Mouse (Mus musculus) CD8-positive naive resting alpha-beta T cell, adult 2 months (primary cell): Measurements from ENCODE around the gene Phxr2.
"Not testable (repeated sequence)": the region's sequence is repeated elsewhere in the genome, so short reads cannot be mapped to it uniquely, and the experiment has no call there.

ENCODE experiments used
- DNase-seq, 2 experiments: peaks; one replicate each; pipeline ENCODE4 v3.0.0; 2022; ENCODE audit warnings: low read depth in 2 of 2, low spot score in 2 of 2

Gene Phxr2

DNA sequence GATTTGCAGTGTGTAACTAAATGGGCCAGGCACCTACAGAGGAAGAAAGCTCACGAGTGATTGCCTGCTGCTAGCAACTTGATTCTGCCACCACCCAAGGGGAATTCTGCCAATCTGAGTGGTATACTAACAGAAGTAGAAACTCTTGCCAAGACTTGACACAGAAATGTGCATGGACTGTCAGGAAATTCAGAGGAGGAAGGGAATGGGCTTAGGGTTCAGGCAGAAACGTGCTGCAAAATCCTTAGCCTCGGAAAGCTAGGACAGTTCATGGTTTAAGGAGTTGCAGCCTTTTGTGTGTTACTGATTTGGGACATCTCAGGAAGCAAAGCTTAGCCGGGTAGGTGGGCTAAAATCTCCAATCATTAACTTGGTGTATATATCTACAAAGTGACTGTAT, at the start of gene Phxr2:
Gene Phxr2, minus strand, starts transcription at position 101 of the 400 bp plus-strand sequence.
- DNase-seq, result no peak

DNA sequence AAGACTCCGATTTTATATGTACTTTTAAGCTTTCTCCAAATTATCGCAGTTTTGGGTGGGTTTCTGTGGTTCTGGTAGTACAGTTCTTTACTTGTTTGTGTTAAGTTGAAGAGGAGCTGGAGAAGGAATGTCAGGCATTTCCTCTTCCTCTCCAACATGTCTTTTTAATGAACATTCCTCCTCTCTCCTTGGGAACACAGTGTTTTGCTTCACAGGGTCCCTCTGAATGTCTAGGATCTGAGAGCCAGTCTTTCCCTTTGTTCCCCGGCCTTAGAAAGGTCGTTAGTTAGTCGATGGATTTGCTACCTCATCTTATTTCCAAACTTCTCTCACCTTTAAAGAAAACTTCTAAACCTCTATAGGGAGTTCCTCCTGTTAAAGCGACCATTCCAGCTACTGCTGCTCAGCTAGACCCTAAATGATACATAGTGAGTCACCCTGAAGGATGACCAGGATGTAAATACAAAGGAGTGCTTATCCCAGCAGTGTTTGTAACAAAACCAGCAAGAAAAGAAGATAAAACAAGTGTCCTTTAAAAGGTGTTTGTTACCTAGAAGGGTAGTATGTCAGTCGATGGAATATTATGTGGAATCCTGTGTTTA, 46.9 kb upstream of the Phxr2 start:
- DNase-seq, result no peak

DNA sequence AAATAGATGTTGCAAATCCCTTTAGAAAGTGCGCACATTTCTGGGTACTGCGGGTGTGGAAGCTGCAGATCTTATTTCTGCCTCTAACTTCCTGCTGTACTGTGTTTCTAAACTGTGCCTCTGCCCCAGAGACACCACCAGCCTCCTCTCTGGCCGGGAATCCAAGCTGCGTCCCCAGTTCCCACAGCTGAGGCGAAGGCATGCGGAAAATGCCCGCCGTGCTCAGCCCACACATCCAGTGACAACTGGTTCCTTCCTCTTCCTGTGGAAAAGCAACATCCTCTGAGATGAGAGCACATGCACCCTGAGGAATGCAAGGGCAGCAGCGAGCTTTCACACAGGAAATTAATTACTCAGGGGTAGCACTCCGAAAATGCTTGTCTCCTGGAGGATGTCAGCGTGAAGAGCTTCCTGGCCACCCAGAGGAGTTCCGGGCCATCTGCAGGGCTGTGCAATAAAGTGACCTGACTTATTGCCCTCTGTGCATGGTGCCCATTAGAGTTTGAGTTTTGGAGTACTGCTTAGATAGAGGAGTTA, 45.9 kb upstream of the Phxr2 start:
- DNase-seq, result no peak

DNA sequence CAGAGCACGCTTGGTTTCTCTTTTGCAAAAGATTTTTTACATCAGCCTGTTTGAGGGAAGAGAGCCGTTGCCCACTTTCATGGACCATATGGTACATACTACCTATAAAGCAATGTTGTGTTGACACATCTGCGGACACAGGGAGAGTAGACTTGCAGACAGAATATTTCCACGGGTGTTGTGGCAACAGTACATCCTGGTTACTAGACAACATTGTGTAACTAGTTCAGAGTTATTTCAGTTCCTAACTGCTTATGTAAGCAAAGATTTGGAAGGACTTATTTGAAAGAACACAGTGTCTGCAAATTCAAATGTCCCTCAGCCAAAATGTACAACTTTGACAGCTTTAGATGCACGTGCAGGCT, 43.6 kb upstream of the Phxr2 start:
- DNase-seq, result no peak

DNA sequence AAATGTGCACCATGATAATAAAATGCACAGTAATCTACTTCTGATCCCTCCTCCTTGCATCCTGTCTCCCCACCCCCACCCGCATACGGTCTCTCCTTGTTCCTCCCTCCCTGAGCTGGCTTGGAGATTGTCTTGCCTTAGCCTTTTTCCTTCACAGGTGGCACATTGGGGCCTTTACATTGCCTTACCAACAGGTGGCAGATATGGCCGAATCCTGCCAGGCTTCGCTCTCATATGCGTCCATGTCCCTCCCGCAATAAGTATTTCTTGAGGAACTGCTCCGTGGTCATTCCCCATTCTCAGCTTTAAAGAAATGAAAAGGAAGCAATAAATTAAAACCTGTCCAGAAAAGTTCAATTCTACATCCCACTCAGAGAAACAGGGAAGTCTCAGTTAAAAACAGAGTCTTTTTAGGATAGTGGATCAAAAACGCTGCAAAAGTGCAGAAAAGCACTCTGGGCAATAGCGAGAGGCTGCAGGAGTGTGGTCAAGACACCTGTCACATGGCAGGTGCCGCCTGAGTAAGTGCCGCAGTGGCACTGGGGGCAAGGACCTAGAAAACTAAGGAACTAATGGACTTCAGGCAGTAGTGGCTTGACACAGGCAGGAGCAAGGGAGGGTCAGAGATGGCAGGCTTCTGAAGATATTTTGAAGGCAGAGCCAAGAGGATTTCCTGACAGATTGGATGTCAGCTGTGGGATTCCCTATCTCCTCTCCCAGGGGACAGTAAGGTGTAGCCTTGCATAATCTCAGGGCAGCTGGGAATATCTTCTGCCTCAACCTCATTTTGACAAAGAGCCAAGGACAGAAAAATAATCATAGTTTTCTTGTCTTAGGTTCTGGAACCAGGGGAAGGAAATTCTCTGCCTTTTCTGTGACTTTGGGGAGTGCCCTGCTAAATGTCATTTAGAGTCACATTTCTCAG, 43.0 kb upstream of the Phxr2 start:
- no peak for DNase-seq

DNA sequence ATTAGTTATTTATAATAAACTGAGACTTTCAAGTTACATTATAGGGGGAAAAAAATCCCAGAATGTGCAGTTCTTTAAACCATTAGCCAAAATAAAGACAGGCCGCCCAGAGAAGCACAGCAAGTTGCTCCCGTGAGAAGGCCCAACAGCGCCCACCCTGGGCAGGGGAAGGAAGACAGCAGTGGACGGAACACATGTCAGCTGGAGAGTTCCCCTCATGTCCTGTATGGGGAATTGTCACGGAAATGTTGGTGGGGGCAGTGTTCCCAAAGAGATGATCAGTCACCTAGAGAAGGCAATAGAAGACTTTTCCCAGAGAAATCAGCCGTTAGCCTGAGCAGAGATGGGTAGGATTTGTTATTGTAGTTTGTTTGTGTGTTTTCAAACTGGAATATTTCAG, 42.3 kb upstream of the Phxr2 start:
- DNase-seq, result no peak

DNA sequence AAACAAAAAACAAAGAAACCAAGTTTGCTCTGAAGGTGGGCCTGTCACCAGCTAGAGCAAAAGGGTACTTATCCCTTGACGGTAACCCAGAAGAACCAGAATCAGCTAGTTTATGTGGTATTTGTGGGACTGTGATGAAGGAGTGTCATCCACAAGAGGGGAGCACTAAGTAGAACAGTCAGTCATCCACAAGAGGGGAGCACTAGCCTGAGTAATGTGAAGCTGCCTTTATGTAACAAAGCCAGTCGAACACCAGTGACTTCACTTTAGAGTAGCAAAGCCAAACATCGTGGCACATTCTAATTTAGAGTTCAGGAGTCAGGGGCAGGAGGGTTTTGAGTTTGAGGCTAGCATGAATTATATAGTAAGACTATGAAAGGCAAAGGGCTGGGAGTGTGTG, 40.3 kb upstream of the Phxr2 start:
- no peak for DNase-seq

DNA sequence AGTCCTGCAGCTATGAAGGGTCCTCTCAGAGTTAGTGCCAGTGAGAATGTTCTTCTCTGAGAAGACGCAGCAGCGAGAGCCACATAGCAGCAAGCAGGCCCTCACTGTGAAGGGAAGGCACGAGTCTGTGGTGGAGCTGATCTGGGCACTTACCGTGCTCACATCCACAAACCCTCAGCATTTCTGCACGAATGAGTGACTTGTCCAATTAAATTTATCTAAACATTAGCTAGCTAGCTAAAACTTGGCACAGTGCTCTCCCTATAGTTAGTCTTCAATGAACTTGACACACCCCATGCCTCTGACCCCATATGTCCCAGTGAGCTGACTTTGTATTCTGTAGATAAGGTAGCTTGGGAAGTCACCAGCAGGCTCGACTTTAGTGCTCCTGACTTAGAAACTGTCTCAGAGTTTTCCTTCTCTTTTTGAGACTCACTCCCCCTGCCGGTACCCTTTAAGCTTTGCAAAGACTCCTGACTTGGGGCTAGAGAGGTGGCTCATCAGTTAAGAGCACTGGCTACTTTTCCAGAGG, 39.7 kb upstream of the Phxr2 start:
- no peak for DNase-seq

DNA sequence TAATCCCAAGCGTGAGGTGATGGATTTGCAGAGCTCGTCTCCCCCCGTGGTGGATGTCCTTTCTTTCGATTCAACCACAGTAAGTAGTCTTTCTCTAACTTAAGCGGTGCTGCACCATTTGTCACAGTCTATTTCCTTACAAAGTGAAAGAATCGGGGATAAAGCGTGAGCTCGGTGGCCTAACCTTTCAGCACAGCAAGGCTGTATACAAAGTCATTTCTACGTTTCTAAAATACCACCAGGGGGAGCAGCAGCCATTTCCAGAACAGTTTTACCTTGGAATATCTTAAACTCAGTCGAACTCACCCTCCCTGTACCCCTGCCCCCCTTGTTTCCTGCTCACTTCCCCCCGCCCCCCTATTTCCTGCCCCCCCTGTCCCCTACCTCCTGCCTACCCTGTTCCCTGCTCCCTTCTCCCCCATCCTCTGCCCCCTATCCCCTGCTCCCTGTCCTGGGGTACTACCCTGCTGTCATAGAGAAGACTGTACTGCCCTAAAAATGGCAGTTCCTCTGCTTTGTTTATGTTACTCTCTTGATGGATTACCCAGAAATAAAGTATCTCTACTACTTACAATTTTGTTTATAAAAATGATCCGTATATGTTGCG, 38.8 kb upstream of the Phxr2 start:
- DNase-seq, result peak in 1 of 2 experiments; percentile 35

DNA sequence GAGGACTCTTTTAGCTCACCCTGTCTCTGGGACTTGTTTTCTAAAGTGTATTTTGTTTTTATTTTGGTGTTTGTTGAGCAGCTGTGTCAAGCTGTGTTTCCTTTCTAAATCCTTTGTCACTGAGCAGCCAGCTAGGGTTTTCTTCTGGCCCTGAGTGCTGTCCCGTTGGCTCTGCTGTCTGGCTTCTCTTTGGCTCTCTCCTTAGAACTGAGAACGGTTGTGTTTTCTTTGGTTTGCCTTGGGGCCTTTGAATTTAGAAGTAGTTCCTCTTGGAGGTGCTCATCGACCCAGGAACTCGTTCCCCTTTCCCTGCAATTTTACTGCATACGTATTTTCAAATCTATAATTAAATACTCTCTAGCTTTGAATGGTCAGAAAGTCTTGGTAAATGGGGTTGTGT, 36.9 kb upstream of the Phxr2 start:
- DNase-seq, result no peak

DNA sequence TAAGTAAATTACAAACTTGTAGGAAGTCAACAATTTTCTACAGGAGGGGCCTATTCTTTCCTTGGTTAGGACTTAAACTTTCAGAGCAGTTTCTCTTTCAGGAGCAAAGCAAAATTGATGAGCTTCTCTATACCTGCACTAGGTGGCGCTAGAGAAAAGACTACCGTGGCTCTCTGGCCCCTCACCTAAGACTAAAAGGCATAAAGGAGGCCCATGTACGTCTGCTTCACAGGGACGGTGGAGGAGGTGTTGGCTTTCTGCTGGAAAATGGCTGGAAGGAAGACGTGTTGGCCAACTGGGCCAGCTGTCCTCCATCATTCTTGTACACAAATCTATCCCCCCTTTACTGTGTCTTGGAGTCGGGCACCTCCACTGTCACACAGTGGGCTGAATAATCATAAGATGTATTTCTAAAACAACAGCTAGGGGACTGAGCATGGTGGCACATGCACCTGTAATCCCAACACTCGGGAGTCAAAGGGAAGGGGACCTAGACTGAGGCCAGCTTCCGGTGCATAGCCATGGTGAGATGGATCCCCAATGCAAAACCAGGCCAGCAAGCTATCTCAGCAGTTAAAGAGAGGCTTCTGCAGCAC, 36.0 kb upstream of the Phxr2 start:
- peak; percentile 26 to 44 for DNase-seq

DNA sequence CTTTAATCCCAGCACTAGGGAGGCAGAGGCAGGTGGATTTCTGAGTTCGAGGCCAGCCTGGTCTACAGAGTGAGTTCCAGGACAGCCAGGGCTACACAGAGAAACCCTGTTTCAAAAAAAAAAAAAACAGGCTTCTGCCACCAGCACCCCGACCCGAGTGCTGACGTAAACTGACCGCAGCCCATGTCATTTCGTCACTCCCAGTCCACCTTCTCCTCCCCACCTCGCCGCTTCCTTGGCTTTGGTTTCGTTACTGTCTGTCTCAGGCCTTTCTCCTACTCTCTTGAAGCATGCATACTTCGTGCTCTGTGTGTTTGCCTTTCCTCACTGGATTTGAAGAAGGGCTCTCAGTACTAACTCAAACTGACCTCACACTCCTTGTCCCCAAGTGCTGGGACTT, 31.6 kb upstream of the Phxr2 start:
- DNase-seq, result not testable (repeated sequence)

DNA sequence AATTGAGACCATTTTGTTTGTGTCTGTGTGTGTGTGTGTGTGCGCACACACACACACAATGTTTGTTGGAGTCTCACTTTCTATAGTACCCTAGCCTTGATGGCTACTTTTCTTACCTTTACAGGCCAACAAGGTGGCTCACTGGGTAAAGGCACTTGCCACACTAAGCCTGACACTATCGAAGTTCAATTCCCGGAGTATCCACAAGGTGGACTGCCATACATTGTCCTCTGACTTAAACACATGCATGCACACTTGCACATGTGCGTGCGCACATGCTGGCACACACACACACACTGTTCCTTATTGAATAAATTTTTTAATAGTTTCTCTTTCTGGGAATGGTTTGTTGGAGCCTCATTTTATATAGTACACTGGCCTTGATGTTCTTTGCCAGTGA, 30.7 kb upstream of the Phxr2 start:
- no peak for DNase-seq

DNA sequence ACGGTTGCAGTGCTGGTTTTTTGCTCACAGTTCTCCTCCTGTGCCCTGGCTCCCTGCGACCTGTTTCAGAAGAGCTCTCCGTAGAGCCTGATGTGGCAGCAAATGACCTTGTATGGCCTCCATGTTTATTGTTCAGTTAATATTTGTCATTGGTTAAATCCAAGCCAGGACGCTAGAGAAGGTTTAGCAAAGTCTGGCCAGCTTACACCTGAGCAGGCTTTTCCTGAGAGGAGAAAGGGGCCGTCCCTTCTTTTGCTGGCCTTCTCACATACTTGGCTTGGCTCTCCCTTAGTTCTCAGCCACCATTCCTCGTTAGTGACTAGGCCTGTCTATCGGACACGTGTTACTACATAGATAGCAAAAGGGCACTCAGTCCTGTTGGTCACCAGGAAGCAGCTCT, 28.5 kb upstream of the Phxr2 start:
- DNase-seq, result no peak

DNA sequence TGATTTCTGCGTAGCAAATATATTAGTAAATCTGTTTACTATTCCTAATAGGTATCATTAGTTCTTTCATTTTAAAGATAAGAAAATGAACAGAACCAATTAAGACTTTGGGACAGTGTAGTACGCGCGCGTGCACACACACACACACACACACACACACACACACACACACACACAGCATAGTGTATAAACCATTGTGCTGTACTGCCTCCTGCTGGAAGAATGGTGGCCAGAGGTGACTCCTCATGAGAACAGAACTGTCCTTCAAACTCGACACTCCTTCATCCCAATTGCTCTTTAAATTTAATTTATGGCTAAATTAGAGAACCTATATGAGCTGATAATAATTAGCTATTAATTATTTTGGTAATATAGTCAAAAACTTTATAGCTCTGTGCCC, 25.9 kb upstream of the Phxr2 start:
- peak in 1 of 2 experiments; percentile 60 for DNase-seq

DNA sequence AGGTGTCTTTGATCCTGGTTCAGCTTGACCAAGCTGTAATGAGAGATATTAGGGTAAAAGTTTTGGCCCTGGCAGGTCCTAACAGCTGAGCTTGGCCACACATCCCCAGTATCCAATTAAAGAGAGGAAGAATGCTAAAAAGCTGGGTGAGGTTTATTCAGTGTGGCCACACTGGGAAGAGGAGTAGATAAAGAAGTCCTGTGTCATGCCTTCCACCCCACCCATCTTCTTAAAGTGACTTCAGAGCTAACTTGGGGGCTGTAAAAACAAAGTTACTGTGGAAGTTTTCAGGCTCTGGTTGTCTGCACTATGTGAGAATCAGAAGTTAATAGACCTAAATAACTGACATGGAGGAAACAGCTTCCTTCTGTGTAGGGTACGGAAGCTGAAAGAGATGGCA, 25.5 kb upstream of the Phxr2 start:
- DNase-seq, result no peak

DNA sequence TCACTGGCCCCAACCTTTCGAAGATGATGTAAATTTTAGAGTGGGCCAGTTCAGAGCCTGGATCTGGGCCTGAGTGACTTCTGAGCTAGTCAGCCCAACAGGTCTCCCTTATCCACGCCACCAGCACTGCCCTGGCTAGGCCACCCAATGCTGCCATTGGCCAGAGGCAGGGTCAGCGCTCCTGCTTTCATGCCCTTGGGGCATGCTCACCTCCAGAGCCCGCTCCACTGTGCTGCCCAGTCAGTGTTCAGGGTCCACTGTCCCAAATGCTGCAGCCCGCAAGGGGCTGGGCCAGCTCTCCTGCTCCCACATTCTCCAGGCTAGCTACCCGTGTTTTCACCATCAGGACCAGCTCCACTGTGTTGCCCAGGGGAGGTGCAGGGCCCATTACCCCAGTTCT, 23.9 kb upstream of the Phxr2 start:
- no peak for DNase-seq

DNA sequence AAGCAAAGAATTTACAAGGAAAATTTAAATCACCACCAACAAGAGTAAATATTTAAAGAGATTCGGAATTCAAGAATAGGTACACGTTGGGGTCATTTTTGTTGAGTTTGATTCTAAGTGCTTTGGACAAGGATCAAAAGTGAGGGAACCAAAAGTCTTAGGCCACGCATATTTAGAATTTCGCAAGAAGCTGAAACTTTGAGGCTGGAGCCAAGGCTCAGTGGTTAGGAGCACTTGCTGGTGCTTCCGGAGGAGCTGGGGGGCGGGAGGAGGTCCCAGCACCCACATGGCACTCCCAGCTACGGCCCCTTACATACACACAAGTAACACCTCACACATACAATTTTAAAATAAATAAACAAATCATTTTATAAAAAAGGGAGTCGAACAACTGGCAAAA, 20.5 kb upstream of the Phxr2 start:
- DNase-seq, result no peak

DNA sequence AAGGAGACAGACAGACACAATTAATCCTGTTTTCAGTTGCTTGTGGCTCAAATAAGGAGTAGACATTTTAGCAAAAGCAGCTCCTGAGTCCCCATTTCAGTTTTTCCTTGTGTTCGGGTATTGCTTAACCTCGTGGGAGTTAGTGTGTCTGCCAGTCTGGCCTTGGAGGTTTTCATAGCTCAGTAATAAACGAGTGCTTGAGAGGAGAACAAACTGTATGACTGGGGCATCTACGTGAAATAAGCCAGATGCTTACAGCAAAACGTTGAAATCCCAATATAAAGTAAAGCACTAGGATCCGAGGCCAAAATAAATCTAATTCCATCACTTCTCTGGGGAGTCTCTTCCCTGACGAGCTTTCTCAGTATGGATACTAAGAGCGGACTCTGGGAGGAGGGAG, 19.5 kb upstream of the Phxr2 start:
- DNase-seq, result no peak

DNA sequence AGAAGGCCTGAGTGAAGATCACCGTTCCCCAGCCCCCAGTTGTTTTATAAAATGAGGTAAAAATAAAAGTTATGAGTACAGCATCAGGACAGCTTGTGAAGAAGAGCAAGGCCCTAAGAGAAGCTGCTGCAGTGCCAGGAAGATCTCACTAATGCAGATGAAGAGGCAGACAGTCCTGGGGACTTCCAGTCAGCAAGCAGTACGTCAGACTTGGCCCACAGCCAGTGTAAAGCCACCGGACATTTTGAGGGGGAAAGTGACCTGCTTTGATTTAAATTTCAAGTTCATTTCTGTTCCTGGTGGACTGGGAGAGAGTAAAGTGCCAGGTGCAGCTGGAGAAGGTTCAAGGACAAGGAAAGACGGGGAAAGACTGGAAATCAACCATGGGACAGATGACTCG, 10.2 kb upstream of the Phxr2 start:
- no peak for DNase-seq

DNA sequence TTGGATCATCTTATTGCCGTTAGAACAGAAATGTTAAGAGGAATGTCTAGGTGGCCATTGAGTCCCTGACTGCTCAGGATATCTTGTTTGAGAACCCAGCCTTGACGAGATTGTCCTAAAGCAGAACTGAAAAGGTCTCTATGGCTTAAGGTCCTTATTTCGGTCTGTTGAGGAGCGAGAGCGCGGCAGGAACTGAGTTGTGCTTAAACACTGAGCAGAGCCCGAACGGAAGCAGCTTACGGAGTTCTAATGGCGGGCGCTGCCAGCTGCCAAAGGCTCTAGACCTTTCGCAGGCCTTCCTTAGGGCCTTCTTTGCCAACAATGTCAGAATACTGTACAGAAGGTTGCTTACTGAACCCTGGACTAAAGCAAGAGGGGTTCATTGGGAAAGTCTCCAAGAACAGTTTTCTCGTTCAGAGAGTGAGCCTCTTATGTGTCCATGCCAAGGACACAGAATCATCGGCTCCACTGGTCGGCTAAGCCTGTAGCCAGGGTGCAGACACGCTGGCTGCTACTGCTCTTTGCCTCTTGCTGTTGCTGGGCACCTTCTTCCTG, 7.3 kb upstream of the Phxr2 start:
- DNase-seq, result no peak
